Mouse (Mus musculus): ENCODE measurements around the gene Rc3h1. TPM values are rescaled to one million over a fixed set of nuclear protein-coding genes. Genes with fewer than 3 reads are reported as not detected.

Rc3h1 gene
- total RNA-seq (2023) = 10 to 100 TPM; 71.9 to 80.7 TPM

DNA sequence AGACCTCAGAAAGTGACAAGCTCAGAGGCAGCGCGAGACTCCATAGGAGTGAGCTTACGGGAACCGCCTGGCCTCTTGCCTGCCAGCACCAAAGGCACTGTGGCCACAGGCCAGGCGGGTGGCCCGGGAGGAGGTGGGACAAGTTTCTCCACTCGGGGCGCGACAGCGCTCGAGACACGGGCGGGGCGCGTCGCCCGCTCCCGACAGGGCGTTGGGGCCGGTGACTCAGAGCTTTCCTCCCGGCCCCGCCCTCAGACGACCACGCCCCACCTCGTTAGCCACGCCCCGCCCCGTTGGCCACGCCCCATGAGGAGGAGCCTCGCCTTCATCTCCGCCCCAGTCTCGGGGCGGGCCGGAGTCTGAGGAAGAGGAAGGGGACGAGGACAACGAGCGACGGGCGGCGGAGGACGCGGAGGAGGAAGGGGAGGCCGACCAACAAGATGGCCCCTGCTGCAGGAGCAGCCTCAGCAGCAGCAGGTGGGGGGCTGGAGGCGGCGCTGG lies at the start of gene Rc3h1:
Gene Rc3h1 (plus strand): TSS at position 362 of the 501 bp plus-strand sequence.

DNA sequence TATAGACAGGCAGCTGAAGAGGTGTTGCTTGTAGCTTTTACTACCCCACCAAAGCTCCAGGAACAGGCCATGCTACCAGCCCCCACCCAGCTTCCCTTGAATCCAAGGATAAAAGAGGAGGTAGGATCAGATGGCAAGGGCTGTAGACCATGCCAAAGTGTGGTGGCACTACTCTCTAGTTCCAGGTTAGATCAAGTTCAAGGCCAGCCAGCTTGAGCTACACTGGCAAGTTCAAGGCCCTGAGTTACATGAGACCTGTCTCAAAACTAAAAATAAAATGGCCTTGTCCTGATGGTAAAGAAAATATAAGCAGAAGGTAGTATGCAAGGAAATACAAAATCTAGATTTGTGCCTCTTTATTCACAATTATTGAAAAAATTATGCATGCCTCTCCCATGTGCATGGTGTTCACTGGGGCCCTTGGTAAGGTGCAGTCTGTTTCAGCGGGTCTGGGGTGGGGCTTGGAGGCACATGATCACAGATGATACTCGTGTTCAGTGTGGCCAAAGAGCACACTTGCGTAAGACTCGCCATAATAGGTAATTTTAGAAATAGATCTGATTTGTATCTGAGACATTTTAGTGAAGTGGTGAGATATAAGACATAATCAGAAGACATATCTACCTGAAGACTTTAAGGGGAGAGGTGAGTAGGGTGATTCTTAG lies 72.0 kb downstream of the Rc3h1 start, which contains the start of gene Serpinc1:
Gene Serpinc1 (plus strand): TSS at position 515 of the 665 bp plus-strand sequence.

Other genes with a start within 250 kb of the Rc3h1 start
- gene Rabgap1l, start 113.2 kb upstream of the Rc3h1 start, total RNA-seq (2023) = 100 to 1,000 TPM; 210 to 234 TPM
- gene Serpinc1, start 72.2 kb downstream of the Rc3h1 start, total RNA-seq (2023) = 10 to 100 TPM in 1 of 2 experiments, 1 to 10 TPM in 1; 9.1 to 10.5 TPM
- gene Zbtb37, start 128.4 kb downstream of the Rc3h1 start, total RNA-seq (2023) = 10 to 100 TPM; 33.0 to 47.0 TPM
- 10 to 100 TPM in 1 of 2 experiments, 1 to 10 TPM in 1; 8.5 to 13.1 TPM for gene Dars2, start 164.2 kb downstream of the Rc3h1 start, total RNA-seq (2023)
- gene Cenpl, start 164.3 kb downstream of the Rc3h1 start, total RNA-seq (2023) = 10 to 100 TPM; 11.9 to 13.5 TPM
- gene Klhl20, start 225.1 kb downstream of the Rc3h1 start, total RNA-seq (2023) = 10 to 100 TPM; 27.8 to 34.6 TPM
- not detected for gene Ankrd45, start 236.3 kb downstream of the Rc3h1 start, total RNA-seq (2023)

Measured in T-cell, adult 66 days (primary cell).